Mouse (Mus musculus): ENCODE results near the gene Col4a4. TPM values are rescaled to one million over a fixed set of nuclear protein-coding genes. Genes with fewer than 3 reads are reported as not detected.

Col4a4 gene
- total and polyA plus RNA-seq, 2 experiments from 2014 or later: 0.53 to 0.89 TPM

GRCm38 (mm10) chr1:82415641-82416040 lies 171.0 kb downstream of the Col4a4 start:
- H3K9me3 ChIP-seq (replicated peaks; ENCODE audit: control insufficient read depth, low read length): no peaks in the 10 kb centered on the region
- no peak overlapping the region for H3K27ac ChIP-seq (ENCODE audit: low read depth)
- H3K4me1 ChIP-seq (ENCODE audit: control insufficient read depth, insufficient read depth): peaks cover 8% of the 10 kb centered on the region; the same call in 1 of the 2 replicates
- H3K4me2 ChIP-seq (ENCODE audit: low read depth, low read length): no peak overlapping the region
- no peaks in the 10 kb centered on the region for H3K27me3 ChIP-seq (ENCODE audit: control insufficient read depth, insufficient read depth, low read length)
- H3K4me3 ChIP-seq (ENCODE audit: low read depth, low read length): no peak overlapping the region
- 79% methylated on average over 4 of the region's 4 CpGs for WGBS
- DNase-seq (ENCODE audit: low spot score) (no peak), ATAC-seq (ENCODE audit: insufficient read depth, low read depth) (no peak)
- H3K36me3 ChIP-seq (replicated peaks; ENCODE audit: control insufficient read depth, insufficient read depth, low read length): no peaks in the 10 kb centered on the region
- H3K9ac ChIP-seq (replicated peaks; ENCODE audit: low read depth, low read length): no peak overlapping the region
- no peak for TF ChIP-seq CTCF (IDR thresholded peaks at IDR 0.05; ENCODE audit: low read depth)
- TF ChIP-seq EP300 (IDR thresholded peaks at IDR 0.05; ENCODE audit: low read depth): no peak

GRCm38 (mm10) chr1:82414434-82415045 lies 172.1 kb downstream of the Col4a4 start:
- TF ChIP-seq CTCF (IDR thresholded peaks at IDR 0.05; ENCODE audit: low read depth): no peak
- WGBS: 88% methylated on average over 3 of the region's 3 CpGs
- Histone ChIP-seq H3K27me3 (ENCODE audit: control insufficient read depth, insufficient read depth, low read length) (no peaks in the 10 kb centered on the region), H3K9ac (replicated peaks; ENCODE audit: low read depth, low read length) (no peak overlapping the region), H3K4me2 (ENCODE audit: low read depth, low read length) (no peak overlapping the region), H3K4me1 (ENCODE audit: control insufficient read depth, insufficient read depth) (peaks cover 8% of the 10 kb centered on the region; the same call in 1 of the 2 replicates), H3K9me3 (replicated peaks; ENCODE audit: control insufficient read depth, low read length) (no peaks in the 10 kb centered on the region), H3K36me3 (replicated peaks; ENCODE audit: control insufficient read depth, insufficient read depth, low read length) (no peaks in the 10 kb centered on the region), H3K27ac (ENCODE audit: low read depth) (no peak overlapping the region), H3K4me3 (ENCODE audit: low read depth, low read length) (no peak overlapping the region)
- no peak for DNase-seq (ENCODE audit: low spot score)
- no peak for ATAC-seq (ENCODE audit: insufficient read depth, low read depth)

GRCm38 (mm10) chr1:82412085-82412484 lies 174.6 kb downstream of the Col4a4 start:
- peak; percentile 84; the same call in 1 of the 2 replicates for ATAC-seq (ENCODE audit: insufficient read depth, low read depth)
- WGBS: 15% methylated on average over 4 of the region's 4 CpGs
- no peak for TF ChIP-seq EP300 (IDR thresholded peaks at IDR 0.05; ENCODE audit: low read depth)
- TF ChIP-seq CTCF (IDR thresholded peaks at IDR 0.05; ENCODE audit: low read depth): no peak
- Histone ChIP-seq H3K27ac (ENCODE audit: low read depth) (peak overlapping the region; percentile 46; the same call in 1 of the 2 replicates), H3K4me2 (ENCODE audit: low read depth, low read length) (no peak overlapping the region), H3K4me1 (ENCODE audit: control insufficient read depth, insufficient read depth) (peaks cover 8% of the 10 kb centered on the region; the same call in 1 of the 2 replicates), H3K4me3 (ENCODE audit: low read depth, low read length) (no peak overlapping the region), H3K9ac (replicated peaks; ENCODE audit: low read depth, low read length) (no peak overlapping the region), H3K9me3 (replicated peaks; ENCODE audit: control insufficient read depth, low read length) (no peaks in the 10 kb centered on the region), H3K36me3 (replicated peaks; ENCODE audit: control insufficient read depth, insufficient read depth, low read length) (no peaks in the 10 kb centered on the region), H3K27me3 (ENCODE audit: control insufficient read depth, insufficient read depth, low read length) (no peaks in the 10 kb centered on the region)
- DNase-seq (ENCODE audit: low spot score): peak; percentile 30

GRCm38 (mm10) chr1:82411521-82411920 lies 175.1 kb downstream of the Col4a4 start:
- no peaks in the 10 kb centered on the region for H3K36me3 ChIP-seq (replicated peaks; ENCODE audit: control insufficient read depth, insufficient read depth, low read length)
- no peak overlapping the region for H3K9ac ChIP-seq (replicated peaks; ENCODE audit: low read depth, low read length)
- DNase-seq (ENCODE audit: low spot score) (no peak), ATAC-seq (ENCODE audit: insufficient read depth, low read depth) (no peak)
- WGBS: 77% methylated on average over 5 of the region's 5 CpGs
- H3K27ac ChIP-seq (ENCODE audit: low read depth): peak overlapping the region; percentile 46; the same call in 1 of the 2 replicates
- no peak overlapping the region for H3K4me3 ChIP-seq (ENCODE audit: low read depth, low read length)
- TF ChIP-seq EP300 (IDR thresholded peaks at IDR 0.05; ENCODE audit: low read depth): no peak
- TF ChIP-seq CTCF (IDR thresholded peaks at IDR 0.05; ENCODE audit: low read depth): no peak
- H3K4me2 ChIP-seq (ENCODE audit: low read depth, low read length): no peak overlapping the region
- H3K27me3 ChIP-seq (ENCODE audit: control insufficient read depth, insufficient read depth, low read length): no peaks in the 10 kb centered on the region
- peaks cover 8% of the 10 kb centered on the region; the same call in 1 of the 2 replicates for H3K4me1 ChIP-seq (ENCODE audit: control insufficient read depth, insufficient read depth)
- H3K9me3 ChIP-seq (replicated peaks; ENCODE audit: control insufficient read depth, low read length): no peaks in the 10 kb centered on the region

GRCm38 (mm10) chr1:82410548-82410947 lies 176.1 kb downstream of the Col4a4 start:
- 80% methylated on average over 3 of the region's 3 CpGs for WGBS
- no peak overlapping the region for H3K9ac ChIP-seq (replicated peaks; ENCODE audit: low read depth, low read length)
- no peaks in the 10 kb centered on the region for H3K27me3 ChIP-seq (ENCODE audit: control insufficient read depth, insufficient read depth, low read length)
- no peak overlapping the region for H3K4me3 ChIP-seq (ENCODE audit: low read depth, low read length)
- no peak overlapping the region for H3K4me2 ChIP-seq (ENCODE audit: low read depth, low read length)
- TF ChIP-seq CTCF (IDR thresholded peaks at IDR 0.05; ENCODE audit: low read depth) (no peak), EP300 (IDR thresholded peaks at IDR 0.05; ENCODE audit: low read depth) (no peak)
- no peak overlapping the region for H3K27ac ChIP-seq (ENCODE audit: low read depth)
- DNase-seq (ENCODE audit: low spot score) (no peak), ATAC-seq (ENCODE audit: insufficient read depth, low read depth) (no peak)
- H3K9me3 ChIP-seq (replicated peaks; ENCODE audit: control insufficient read depth, low read length): no peaks in the 10 kb centered on the region
- peaks cover 8% of the 10 kb centered on the region; the same call in 1 of the 2 replicates for H3K4me1 ChIP-seq (ENCODE audit: control insufficient read depth, insufficient read depth)
- H3K36me3 ChIP-seq (replicated peaks; ENCODE audit: control insufficient read depth, insufficient read depth, low read length): no peaks in the 10 kb centered on the region

GRCm38 (mm10) chr1:82409271-82409670 lies 177.4 kb downstream of the Col4a4 start:
- Histone ChIP-seq H3K9me3 (replicated peaks; ENCODE audit: control insufficient read depth, low read length) (no peaks in the 10 kb centered on the region), H3K27me3 (ENCODE audit: control insufficient read depth, insufficient read depth, low read length) (no peaks in the 10 kb centered on the region), H3K27ac (ENCODE audit: low read depth) (no peak overlapping the region), H3K36me3 (replicated peaks; ENCODE audit: control insufficient read depth, insufficient read depth, low read length) (no peaks in the 10 kb centered on the region), H3K4me2 (ENCODE audit: low read depth, low read length) (no peak overlapping the region), H3K9ac (replicated peaks; ENCODE audit: low read depth, low read length) (no peak overlapping the region), H3K4me1 (ENCODE audit: control insufficient read depth, insufficient read depth) (peaks cover 8% of the 10 kb centered on the region; the same call in 1 of the 2 replicates), H3K4me3 (ENCODE audit: low read depth, low read length) (no peak overlapping the region)
- WGBS: 87% methylated on average over 9 of the region's 9 CpGs
- ATAC-seq (ENCODE audit: insufficient read depth, low read depth) (no peak), DNase-seq (ENCODE audit: low spot score) (no peak)
- TF ChIP-seq EP300 (IDR thresholded peaks at IDR 0.05; ENCODE audit: low read depth) (no peak), CTCF (IDR thresholded peaks at IDR 0.05; ENCODE audit: low read depth) (no peak)

Measured in heart, postnatal 0 days (tissue).